Mouse (Mus musculus): ENCODE results near the gene Hp.
A peak's percentile ranks its signal among the peaks of the same experiment; 100 is the strongest.

Hp gene

DNA sequence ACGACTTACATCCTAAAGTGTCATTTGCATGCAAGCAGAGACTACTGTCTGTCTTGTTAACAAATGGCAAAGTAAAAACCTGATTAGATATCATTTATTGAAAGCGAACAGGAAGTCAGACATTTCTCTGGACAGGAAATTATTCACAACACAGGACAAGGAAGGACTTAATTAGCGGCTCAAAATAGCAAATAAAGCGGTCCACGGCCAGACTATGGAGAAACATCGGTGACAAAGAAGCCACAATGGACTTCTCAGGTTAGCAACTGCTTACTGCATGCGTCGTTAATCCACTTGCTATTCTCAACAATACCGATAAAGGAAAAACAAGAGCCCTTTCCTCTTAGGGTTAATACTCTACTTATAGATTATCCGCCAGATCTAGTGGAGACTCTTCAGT, 14.2 kb downstream of the Hp start:
- DNase-seq (ENCODE audit: low read depth, low spot score), result peak; percentile 23

DNA sequence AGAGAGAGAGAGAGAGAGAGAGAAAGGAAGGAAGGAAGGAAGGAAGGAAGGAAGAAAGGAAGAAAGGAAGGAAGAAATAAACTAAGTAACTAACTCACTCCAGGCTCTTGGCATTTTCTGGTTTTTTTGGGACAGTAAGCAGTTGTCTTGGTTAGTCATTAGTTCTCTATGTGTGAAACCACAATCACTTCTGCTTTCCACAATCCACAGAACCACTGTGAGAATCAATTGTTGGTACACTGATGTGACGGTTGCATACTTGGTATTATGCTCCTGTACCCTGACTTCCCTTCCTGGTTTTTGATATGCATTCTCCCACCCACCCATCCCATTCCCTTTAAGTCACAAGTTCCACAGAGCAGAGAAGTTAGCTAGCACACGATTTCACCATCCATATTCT, 15.1 kb downstream of the Hp start:
- peak; percentile 14 for DNase-seq (ENCODE audit: low read depth, low spot score)

DNA sequence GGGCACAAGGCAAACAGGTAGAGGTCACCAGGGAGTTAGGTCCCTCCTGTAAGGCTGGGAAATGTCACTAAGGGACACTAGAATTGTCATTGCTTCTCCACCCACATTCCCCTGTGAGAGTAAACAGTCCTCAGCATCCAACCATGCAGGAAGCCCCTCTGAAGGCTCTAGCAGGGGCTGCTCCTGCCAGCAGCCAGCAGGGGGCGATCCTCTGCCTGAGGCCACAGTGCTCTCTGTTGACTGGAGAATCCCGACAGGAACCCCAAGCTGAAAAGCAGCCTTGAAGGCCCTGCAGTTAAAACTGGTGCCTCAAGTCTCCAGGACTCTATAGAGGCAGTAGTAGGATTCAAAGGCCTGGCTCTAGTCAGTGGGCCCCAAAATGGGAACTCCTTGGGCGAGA, 27.3 kb downstream of the Hp start:
- DNase-seq (ENCODE audit: low read depth, low spot score), result peak; percentile 34

DNA sequence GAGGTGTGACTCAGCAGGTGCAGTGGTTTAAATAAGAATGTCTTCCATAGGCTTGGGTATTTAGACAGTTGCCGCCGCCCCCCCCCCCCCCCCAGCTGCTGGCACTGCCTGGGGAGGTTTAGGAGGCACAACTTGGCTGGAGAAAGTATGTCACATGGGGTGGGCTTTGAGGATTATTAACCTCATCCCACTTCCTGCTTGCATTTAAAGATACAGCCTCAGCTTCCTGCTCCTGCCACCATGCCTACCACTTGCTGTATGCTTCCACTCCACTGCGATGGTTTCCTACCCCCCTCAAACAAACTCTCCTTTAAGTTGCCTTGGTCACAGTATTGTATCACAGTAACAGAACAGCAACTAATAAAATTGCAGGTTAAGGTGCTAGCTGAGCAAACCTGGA, 34.9 kb downstream of the Hp start:
- no peak for DNase-seq (ENCODE audit: low read depth, low spot score)

DNA sequence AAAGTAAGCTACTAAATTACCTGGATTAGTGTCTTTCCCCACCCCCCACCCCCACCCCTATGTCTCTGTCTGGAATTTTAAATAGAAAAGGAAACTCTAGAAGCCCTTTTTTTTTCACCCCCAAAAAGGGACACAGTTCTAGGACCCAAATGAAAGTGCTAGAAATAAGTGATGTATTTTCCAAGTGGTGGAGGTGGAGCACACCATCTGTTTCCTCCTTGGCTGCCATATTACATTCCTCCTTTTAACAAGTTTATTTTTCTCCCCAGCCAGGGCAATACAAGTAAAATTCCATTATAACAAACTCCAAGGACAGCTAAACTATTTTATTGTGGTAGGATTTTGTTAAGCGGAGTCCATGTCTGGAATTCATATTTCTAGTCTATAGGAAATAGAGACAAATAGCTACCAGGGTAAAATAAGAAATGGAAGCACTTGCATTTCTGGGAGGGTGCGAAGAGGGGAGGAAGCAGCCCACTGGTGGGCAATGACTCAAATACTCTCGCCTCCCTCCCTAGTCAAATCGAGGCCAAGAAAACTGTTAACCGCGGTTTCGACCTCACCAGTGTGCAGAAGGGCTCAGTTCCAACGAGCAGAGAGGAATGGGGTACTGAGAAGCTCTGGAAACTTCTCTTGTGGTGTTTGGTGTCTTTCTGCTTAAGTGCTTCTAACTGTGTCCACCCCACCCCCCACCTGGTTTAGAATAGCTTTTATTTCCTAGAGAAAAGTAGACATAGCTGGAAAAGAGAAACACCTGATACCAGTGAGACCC, 36.0 kb downstream of the Hp start:
- no peak for DNase-seq (ENCODE audit: low read depth, low spot score)

DNA sequence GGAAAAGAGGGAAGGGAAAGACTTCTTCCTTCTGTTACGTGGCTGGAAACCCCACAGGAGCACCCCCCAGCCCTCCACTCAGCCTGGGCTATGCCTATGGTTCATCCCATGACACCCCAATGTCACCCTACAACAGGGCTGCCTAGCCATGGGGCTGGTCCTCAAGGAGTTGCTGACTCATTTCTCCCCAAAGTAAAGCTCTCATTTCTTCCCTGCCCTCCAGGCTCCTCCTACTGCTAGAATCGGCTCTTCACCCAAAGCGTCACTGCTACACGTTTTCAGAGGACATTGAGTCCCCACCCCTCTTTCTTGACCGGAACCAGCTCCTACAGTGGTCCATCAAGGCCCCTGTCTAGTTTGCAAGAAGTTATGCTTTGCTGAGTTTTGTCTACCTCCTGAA, 36.8 kb downstream of the Hp start:
- DNase-seq (ENCODE audit: low read depth, low spot score), result no peak

DNA sequence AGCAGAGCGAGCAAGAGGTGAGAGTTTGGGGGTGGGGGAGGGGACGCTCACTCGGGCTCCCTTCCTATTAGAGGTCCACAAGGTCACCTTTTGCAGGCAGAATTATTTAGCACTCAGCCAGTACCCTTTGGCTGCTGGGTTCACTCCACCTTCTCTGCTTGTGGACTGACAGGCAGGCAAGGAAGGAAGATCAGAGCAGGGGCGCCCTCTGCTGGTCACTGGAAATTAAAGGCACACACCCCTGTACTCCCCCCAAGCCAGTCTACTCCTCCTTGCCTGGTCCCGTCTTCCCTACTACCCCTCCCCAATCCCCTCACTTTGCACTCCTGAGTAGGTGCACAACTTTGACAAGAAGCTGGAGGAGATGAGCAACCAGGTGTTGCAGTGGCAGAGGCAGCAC, 42.3 kb downstream of the Hp start:
- DNase-seq (ENCODE audit: low read depth, low spot score), result peak; percentile 84

DNA sequence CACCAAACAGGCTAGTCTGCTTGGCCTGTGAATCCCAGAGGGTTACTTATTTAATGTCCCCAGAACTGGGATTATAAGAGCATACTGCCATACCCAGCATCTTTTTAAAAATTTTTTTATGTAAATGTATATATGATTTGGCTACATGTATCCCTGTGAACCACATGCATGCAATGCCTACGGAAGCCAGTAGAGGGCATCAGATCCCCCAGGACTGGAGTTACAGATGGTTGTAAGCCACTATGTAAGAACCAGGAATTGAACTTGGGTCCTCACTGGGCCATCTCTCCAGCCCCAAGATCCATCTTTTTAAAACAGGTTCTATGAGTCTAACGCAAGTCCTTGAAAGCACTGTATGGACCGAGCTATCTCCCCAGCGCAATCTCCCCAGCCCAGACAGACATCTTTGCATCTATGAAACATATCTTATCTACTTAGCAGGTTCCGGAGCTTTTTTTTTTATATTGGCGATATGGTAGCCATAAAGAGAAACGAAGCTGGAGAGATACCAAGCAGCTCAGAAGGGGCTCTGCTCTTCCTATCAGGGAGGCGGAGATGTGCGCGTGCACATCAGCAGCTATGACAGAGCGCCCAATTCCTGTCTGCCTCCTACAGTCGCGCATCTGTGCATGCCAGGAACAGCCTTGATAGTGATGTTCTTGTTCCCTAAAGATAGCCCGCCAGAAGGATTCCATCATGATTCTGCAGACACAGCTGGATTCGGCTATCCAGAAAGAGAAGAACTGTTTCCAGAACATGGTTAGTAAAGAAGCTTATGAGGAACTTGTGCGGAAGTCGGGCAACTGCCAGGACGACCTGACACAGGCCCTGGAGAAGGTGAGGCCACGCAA, 43.6 kb downstream of the Hp start:
- DNase-seq (ENCODE audit: low read depth, low spot score), result peak; percentile 73

Data from 3T3-L1 (cell line).